Mouse (Mus musculus): Measurements from ENCODE around the gene Gm13283.
A peak's percentile ranks its signal among the peaks of the same experiment; 100 is the strongest.
"Not testable (repeated sequence)": the region's sequence is repeated elsewhere in the genome, so short reads cannot be mapped to it uniquely, and the experiment has no call there.

The Gm13283 gene

GRCm38 (mm10) chr4:88738480-88738879, 21.4 kb upstream of the Gm13283 start:
- Histone ChIP-seq H3K36me3 (ENCODE audit: insufficient read depth, low read length) (no peaks in the 10 kb centered on the region), H3K4me1 (replicated peaks; ENCODE audit: low read depth, low read length) (no peaks in the 10 kb centered on the region), H3K9me3 (ENCODE audit: low read length) (peaks cover 24% of the 10 kb centered on the region), H3K4me3 (replicated peaks; ENCODE audit: low read length) (no peak overlapping the region), H3K27me3 (ENCODE audit: insufficient read depth, low read length) (0 out of 2 replicates have a peak, but pooled peaks cover 6% of the 10 kb centered on the region)
- no peak for TF ChIP-seq POU5F1 (IDR thresholded peaks at IDR 0.05; ENCODE audit: borderline replicate concordance, low read length)
- TF ChIP-seq CTCF (conservative IDR thresholded peaks at IDR 0.05; ENCODE audit: low read length): peak; percentile 99

GRCm38 (mm10) chr4:88739036-88739435, 20.9 kb upstream of the Gm13283 start:
- H3K4me1 ChIP-seq (replicated peaks; ENCODE audit: low read depth, low read length): no peaks in the 10 kb centered on the region
- H3K9me3 ChIP-seq (ENCODE audit: low read length): peaks cover 19% of the 10 kb centered on the region
- TF ChIP-seq CTCF (conservative IDR thresholded peaks at IDR 0.05; ENCODE audit: low read length) (no peak), POU5F1 (IDR thresholded peaks at IDR 0.05; ENCODE audit: borderline replicate concordance, low read length) (no peak), NANOG (IDR thresholded peaks at IDR 0.05; ENCODE audit: borderline replicate concordance, low read length) (no peak)
- no peak overlapping the region for H3K4me3 ChIP-seq (replicated peaks; ENCODE audit: low read length)
- H3K36me3 ChIP-seq (ENCODE audit: insufficient read depth, low read length): no peaks in the 10 kb centered on the region
- H3K27me3 ChIP-seq (ENCODE audit: insufficient read depth, low read length): 0 out of 2 replicates have a peak, but pooled peaks cover 6% of the 10 kb centered on the region

GRCm38 (mm10) chr4:88741426-88741825, 18.5 kb upstream of the Gm13283 start:
- H3K4me1 ChIP-seq (replicated peaks; ENCODE audit: low read depth, low read length): peaks cover 6% of the 10 kb centered on the region; the same call in 1 of the 2 replicates
- H3K36me3 ChIP-seq (ENCODE audit: insufficient read depth, low read length): no peaks in the 10 kb centered on the region
- H3K9me3 ChIP-seq (ENCODE audit: low read length): no peaks in the 10 kb centered on the region
- H3K4me3 ChIP-seq (replicated peaks; ENCODE audit: low read length): no peak overlapping the region
- no peak for TF ChIP-seq NANOG (IDR thresholded peaks at IDR 0.05; ENCODE audit: borderline replicate concordance, low read length)
- no peak for TF ChIP-seq POU5F1 (IDR thresholded peaks at IDR 0.05; ENCODE audit: borderline replicate concordance, low read length)
- TF ChIP-seq CTCF (conservative IDR thresholded peaks at IDR 0.05; ENCODE audit: low read length): no peak
- H3K27me3 ChIP-seq (ENCODE audit: insufficient read depth, low read length): 0 out of 2 replicates have a peak, but pooled peaks cover 4% of the 10 kb centered on the region

- no peak for TF ChIP-seq NANOG (IDR thresholded peaks at IDR 0.05; ENCODE audit: borderline replicate concordance, low read length)
- no peak for TF ChIP-seq CTCF (conservative IDR thresholded peaks at IDR 0.05; ENCODE audit: low read length)
- TF ChIP-seq POU5F1 (IDR thresholded peaks at IDR 0.05; ENCODE audit: borderline replicate concordance, low read length): no peak
- Histone ChIP-seq H3K36me3 (ENCODE audit: insufficient read depth, low read length) (no peaks in the 10 kb centered on the region), H3K9me3 (ENCODE audit: low read length) (no peaks in the 10 kb centered on the region), H3K4me1 (replicated peaks; ENCODE audit: low read depth, low read length) (peaks cover 6% of the 10 kb centered on the region; the same call in 1 of the 2 replicates), H3K27me3 (ENCODE audit: insufficient read depth, low read length) (0 out of 2 replicates have a peak, but pooled peaks cover 3% of the 10 kb centered on the region), H3K4me3 (replicated peaks; ENCODE audit: low read length) (no peak overlapping the region)
Measured at GRCm38 (mm10) chr4:88742771-88743371, 17.0 kb upstream of the Gm13283 start.

- Histone ChIP-seq H3K4me1 (replicated peaks; ENCODE audit: low read depth, low read length) (peaks cover 6% of the 10 kb centered on the region; the same call in 1 of the 2 replicates), H3K4me3 (replicated peaks; ENCODE audit: low read length) (no peak overlapping the region), H3K9me3 (ENCODE audit: low read length) (no peaks in the 10 kb centered on the region), H3K36me3 (ENCODE audit: insufficient read depth, low read length) (no peaks in the 10 kb centered on the region), H3K27me3 (ENCODE audit: insufficient read depth, low read length) (0 out of 2 replicates have a peak, but pooled peaks cover under 1% of the 10 kb centered on the region)
- TF ChIP-seq NANOG (IDR thresholded peaks at IDR 0.05; ENCODE audit: borderline replicate concordance, low read length) (no peak), POU5F1 (IDR thresholded peaks at IDR 0.05; ENCODE audit: borderline replicate concordance, low read length) (no peak)
Measured at GRCm38 (mm10) chr4:88744207-88744606, 15.7 kb upstream of the Gm13283 start.

- Histone ChIP-seq H3K36me3 (ENCODE audit: insufficient read depth, low read length) (no peaks in the 10 kb centered on the region), H3K4me1 (replicated peaks; ENCODE audit: low read depth, low read length) (peaks cover 6% of the 10 kb centered on the region; the same call in 1 of the 2 replicates), H3K27me3 (ENCODE audit: insufficient read depth, low read length) (no peaks in the 10 kb centered on the region), H3K9me3 (ENCODE audit: low read length) (peaks cover 12% of the 10 kb centered on the region), H3K4me3 (replicated peaks; ENCODE audit: low read length) (no peak overlapping the region)
- TF ChIP-seq CTCF (conservative IDR thresholded peaks at IDR 0.05; ENCODE audit: low read length) (no peak), NANOG (IDR thresholded peaks at IDR 0.05; ENCODE audit: borderline replicate concordance, low read length) (no peak), POU5F1 (IDR thresholded peaks at IDR 0.05; ENCODE audit: borderline replicate concordance, low read length) (no peak)
Measured at GRCm38 (mm10) chr4:88749926-88750325, 10.0 kb upstream of the Gm13283 start.

- not testable (repeated sequence) for H3K36me3 ChIP-seq (ENCODE audit: insufficient read depth, low read length); H3K4me1 ChIP-seq (replicated peaks; ENCODE audit: low read depth, low read length); H3K4me3 ChIP-seq (replicated peaks; ENCODE audit: low read length)
- peaks cover 19% of the 10 kb centered on the region for H3K27me3 ChIP-seq (ENCODE audit: insufficient read depth, low read length)
- peaks cover 11% of the 10 kb centered on the region for H3K9me3 ChIP-seq (ENCODE audit: low read length)
Measured at GRCm38 (mm10) chr4:88754818-88755340, 5.0 kb upstream of the Gm13283 start, which contains the start of gene Gm13271. TSS of gene Gm13271 (plus strand) at chr4:88754868.

- not testable (repeated sequence) for H3K36me3 ChIP-seq (ENCODE audit: insufficient read depth, low read length); H3K4me1 ChIP-seq (replicated peaks; ENCODE audit: low read depth, low read length); H3K4me3 ChIP-seq (replicated peaks; ENCODE audit: low read length); H3K9me3 ChIP-seq (ENCODE audit: low read length)
- H3K27me3 ChIP-seq (ENCODE audit: insufficient read depth, low read length): peaks cover 19% of the 10 kb centered on the region
Measured at GRCm38 (mm10) chr4:88756581-88757513, 3.1 kb upstream of the Gm13283 start.

- H3K4me1 ChIP-seq (replicated peaks; ENCODE audit: low read depth, low read length); H3K9me3 ChIP-seq (ENCODE audit: low read length); H3K4me3 ChIP-seq (replicated peaks; ENCODE audit: low read length); H3K36me3 ChIP-seq (ENCODE audit: insufficient read depth, low read length): not testable (repeated sequence)
- H3K27me3 ChIP-seq (ENCODE audit: insufficient read depth, low read length): peaks cover 22% of the 10 kb centered on the region
Measured at GRCm38 (mm10) chr4:88757628-88758031, 2.3 kb upstream of the Gm13283 start.

GRCm38 (mm10) chr4:88758751-88759150, 1.2 kb upstream of the Gm13283 start:
- H3K4me3 ChIP-seq (replicated peaks; ENCODE audit: low read length); H3K4me1 ChIP-seq (replicated peaks; ENCODE audit: low read depth, low read length); H3K36me3 ChIP-seq (ENCODE audit: insufficient read depth, low read length); H3K9me3 ChIP-seq (ENCODE audit: low read length): not testable (repeated sequence)
- H3K27me3 ChIP-seq (ENCODE audit: insufficient read depth, low read length): peaks cover 22% of the 10 kb centered on the region

- peaks cover 19% of the 10 kb centered on the region for H3K27me3 ChIP-seq (ENCODE audit: insufficient read depth, low read length)
Measured at GRCm38 (mm10) chr4:88760431-88760830, 512 bp downstream of the Gm13283 start.

GRCm38 (mm10) chr4:88761776-88762175, 1.9 kb downstream of the Gm13283 start:
- H3K27me3 ChIP-seq (ENCODE audit: insufficient read depth, low read length); H3K4me3 ChIP-seq (replicated peaks; ENCODE audit: low read length); H3K4me1 ChIP-seq (replicated peaks; ENCODE audit: low read depth, low read length); H3K36me3 ChIP-seq (ENCODE audit: insufficient read depth, low read length); H3K9me3 ChIP-seq (ENCODE audit: low read length): not testable (repeated sequence)

More at GRCm38 (mm10) chr4:88760431-88760830, 512 bp downstream of the Gm13283 start:
- not testable (repeated sequence) for H3K9me3 ChIP-seq (ENCODE audit: low read length); H3K36me3 ChIP-seq (ENCODE audit: insufficient read depth, low read length); H3K4me3 ChIP-seq (replicated peaks; ENCODE audit: low read length); H3K4me1 ChIP-seq (replicated peaks; ENCODE audit: low read depth, low read length)

All from E14TG2a.4 (cell line).